Mouse (Mus musculus) 416B (cell line): ENCODE results near the gene Pzp.

Experiments
- DNase-seq: peaks from one replicate; pipeline ENCODE4 v3.0.0; 2011; ENCODE audit warnings: low read depth

Gene Pzp

DNA sequence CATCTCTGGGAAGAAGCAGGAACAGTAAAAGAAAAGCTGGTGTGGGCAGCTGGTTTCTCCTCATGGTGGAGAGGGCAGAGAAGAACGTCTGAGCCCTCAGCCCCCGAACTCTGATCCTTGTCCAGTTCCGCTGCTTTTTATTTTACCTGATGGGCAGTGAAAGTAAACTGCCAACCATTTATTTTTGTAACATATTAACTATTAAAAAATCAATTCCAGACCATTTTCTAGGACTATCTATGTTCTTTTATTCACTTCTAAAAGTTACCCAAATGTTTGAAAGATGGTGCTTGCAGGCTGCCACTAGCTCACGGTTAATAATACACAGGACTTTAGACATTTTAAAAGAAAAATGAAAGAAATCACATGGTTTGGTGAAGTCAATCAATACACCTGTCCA lies at the start of gene Pzp:
Gene Pzp (minus strand): TSS at position 120 of the 400 bp plus-strand sequence.
- DNase-seq = no peak

DNA sequence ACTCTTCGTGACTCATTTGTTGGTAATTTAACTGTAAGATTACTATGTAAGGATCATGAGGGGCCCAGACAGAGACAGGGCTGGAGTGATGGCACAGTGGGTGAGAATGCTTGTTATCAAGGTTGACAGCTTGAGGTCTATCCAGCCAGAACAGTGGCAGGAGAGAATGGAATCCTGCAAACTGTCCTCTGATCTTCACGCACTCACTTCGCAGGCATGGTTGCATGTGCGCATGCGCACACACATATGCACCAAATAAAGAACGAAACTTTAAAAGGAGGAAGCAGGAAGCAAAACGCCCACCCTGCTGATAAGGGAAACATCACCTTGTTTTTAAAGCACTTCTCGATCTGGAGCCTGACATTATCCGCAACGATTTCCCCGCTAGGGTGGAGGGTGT lies 40.1 kb upstream of the Pzp start:
- DNase-seq = no peak

DNA sequence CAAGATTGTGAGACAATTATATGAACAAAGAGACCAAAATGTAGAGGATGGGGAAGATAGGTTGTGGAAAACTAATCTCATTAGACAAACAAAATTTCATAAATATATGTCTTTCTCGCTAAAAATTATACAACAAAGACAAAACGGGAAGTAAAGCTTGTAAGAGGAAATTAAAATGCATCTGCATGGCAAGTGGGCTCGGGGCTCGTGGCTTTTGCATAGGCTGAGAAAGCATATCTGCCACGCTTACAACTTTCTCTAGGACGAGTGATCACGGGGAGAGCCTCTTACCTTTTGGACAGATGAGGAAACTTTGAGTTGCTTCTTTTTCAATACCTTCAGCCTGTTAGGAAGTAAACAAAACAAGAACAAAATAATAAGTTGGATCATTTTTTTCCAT lies 27.5 kb upstream of the Pzp start:
- no peak for DNase-seq

DNA sequence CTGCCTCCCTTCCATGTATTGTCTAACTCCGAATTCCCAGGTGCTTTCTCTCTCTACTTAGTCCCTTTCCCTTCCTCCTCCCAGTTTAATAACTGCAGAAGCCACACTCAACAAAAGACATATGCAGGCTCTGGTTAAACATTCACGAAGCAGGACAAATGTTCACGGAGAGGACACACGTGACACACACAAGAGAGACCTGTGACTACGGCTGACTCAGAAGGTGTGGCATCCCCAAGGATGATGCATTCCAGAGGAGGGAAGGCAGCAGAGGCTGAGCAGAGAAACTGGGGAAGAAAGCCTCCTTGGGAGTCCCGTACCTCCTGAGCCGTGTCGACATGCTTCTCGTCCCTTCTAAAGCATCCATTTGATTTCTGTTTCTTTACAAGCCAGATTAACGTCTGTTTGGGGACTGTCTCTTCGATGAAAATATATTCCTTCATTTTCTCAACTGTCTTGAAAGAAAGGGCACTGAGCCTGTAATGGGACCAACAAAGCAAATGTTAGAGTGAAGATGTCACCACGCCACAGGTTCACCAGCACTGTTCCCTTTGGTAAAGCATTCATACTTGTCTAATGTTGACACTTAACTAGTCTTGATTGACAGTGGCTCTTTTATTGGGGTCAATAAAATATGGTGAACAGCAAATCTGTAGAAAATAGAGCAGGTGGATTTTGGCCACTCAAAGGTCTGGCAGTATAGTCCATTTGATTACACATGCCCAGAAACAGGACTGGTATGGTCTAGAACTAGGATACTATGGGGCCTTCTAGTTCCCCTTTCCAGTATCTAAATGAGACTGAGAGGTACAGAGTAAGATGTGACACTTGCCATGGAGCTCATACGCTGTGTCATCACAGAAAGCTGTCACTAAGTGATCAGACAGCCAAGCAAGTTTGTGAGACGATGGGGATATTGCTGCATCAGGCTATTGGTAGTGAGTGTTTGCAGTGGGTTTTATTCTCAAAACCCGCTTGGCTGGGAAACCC lies 23.2 kb upstream of the Pzp start:
- DNase-seq = no peak

DNA sequence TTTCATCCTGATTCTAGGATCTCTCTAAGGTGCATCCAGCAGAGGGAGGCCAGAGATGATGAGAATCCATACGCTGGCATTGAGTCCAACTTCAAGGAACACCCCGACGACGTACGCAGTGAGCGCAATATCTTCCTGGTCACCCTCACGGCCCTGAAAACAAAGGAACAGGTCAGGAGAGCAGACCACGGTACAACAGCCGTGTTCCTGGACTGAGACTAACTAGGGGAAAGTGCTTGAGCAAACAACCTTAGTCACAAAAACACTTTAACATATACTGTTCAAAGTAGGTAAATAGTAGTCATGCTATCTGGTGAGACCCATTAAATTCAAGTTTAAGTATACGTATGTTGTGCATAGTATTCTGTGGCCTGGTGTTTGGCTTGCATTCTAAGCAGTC lies 22.0 kb upstream of the Pzp start:
- DNase-seq = no peak

DNA sequence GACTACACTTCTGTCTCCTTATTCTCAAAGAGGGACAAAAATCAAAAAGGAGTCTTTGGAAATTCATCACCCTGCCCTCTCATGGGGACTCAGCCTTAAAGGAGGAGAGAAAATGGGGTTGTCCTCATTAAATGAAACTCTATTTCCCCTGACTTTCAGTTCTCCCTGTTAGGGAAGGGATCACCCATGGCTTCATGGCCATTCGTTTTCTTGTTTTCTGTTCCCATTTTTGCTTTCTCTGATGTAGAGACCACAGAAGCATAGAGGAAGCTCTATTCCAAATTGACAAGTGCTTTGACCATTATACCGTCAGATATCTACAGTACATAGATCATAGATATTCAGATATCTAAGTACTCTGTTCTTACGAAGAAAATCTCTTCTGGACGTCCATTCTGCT lies 18.9 kb upstream of the Pzp start:
- DNase-seq = no peak

DNA sequence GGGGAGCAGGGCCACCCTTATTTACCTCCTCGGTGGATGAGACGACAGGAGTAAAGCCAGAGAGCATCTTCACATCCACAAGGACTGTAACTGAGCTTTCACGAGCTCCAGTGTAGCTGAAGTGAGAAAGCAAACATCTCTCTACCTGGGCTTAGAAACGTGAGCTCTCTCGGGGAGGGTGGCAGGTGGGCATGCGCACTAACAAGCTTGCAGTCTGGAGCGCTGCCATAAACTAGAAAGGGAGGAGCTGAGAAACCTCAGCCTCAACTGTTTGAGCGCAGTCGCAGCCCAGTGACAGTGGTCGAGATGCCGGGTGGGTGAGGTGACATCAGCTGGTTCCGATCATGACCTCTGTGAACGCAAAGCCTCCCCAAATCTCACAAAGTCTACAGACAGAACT lies 16.7 kb upstream of the Pzp start:
- no peak for DNase-seq

DNA sequence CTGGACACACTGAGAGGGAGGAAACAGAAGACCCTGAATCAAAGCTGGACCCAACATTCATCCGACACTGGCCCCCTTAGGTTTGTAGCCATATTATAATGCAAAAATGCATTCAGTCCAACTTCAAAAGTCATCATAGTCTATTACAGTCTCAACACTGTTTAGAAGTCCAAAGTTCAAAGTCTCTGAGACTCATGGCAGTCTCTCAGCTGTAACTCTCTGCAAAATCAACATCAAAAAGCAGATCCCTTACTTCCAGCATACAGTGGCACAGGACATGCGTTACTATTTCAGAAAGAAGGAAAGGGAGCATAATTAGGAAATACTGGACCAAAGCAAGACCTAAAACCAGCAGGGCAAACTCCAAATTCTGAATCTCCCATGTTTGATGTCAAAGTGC lies 8.7 kb upstream of the Pzp start:
- no peak for DNase-seq

DNA sequence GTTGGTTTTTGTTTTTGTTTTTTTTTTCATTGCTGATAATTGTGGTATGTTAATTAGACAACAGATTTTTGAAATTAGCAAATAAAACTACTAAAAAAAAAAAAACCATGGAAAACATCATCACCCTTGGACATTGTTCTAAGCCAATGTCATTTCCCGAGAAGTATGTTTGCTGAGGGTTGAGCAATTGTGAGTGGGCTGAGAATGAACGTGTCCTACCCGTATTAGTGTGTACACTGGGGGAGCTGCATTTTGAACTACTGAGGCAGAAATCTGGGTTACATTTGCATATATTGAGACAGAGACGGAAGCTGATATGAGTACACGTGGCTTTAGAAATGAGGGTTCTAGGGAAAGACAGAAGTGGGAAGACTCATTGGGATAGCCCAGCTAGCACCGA lies 6.8 kb upstream of the Pzp start:
- DNase-seq = no peak

DNA sequence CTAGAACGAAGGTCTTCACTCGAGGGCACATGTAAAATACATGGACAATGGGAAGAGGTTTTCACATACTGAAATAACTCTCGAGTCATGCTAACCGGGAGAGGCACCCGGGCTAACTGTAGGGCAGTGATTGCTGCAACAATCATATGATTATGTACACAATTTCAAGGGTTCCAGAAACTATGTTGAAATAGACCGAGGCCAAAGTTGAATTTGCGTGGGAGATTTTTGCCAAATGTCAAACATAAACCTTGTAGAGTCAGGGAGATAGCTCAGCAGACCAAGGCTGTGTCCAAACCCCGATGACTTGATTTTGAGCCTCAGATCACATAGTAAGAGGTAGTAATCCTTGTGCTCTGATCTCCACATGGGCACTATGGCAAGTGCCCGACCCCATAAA lies 6.2 kb upstream of the Pzp start:
- DNase-seq = no peak

DNA sequence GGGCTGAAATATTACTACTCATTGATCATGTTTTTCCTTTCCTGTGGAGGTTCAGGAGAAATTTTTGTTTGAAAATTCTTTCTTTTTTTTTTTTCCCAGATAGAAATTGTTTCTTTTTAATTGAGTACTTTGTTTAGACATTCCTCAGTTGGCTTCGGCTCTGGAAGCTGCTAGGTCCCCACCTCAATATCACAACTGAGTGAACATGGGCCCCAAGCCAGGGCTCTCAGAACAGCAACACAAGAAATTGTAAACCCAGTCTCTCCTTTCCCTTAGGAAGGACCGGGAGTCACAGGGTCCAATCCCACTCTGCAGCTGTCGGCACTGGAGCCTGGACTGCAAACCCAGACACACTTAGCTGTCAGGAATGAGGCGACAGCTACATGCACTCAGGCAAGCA lies 2.0 kb upstream of the Pzp start:
- DNase-seq = no peak

DNA sequence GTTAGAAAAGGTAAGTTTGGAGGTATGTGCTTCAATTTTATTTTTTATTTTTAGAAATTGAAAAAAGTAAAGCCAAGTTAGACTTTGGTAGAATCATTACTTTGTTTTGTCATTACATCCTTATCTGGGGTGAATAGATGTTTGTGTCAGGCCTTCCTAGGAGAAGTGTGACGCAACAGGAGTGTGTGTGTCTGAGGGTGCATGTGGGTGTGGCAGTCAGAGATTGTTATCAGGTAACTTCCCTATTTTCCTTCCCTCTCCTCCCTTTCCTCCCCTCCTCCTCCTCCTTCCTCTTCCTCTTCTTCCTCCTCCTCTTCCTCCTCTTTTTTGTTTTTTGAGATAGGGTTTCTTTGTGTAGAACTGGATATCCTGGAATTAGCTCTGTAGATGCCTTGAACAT lies 590 bp upstream of the Pzp start:
- DNase-seq = peak; percentile 61

DNA sequence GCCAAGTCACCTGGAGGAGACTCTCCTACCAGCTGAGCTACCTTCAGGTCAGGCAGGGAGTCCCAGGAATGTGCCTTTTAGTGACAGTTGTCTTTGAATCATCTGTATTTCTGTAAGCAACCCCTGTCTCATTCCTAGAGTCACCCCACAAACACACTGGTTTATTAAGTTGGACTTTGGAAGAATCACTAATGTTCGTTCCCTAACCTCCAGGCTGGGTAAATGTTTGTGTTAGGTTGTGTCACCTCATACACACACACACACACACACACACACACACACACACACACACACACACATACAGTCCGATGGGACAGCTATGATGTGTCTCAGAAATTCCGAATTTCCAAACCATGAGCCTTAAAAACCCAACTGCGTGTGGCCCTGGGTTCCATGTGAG lies 719 bp downstream of the Pzp start:
- DNase-seq = no peak

DNA sequence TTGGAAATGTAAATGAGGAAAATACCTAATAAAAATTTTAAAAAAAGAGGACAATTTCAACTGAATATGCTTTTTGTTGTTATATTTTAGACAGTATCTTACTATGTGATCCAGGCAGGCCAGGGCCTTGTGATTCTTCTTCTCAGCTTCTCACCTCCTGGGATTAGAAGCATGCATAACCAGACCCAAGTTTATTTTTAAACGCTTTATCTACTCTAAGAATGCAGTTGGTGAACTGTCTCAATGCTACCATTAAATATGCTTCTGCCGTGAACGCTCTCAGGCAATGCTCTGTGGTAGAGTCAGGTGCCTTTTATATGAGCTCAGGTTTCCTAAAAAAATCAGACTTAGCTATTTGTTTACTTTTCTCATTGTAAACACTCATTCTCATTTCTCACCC lies 3.2 kb downstream of the Pzp start:
- no peak for DNase-seq

DNA sequence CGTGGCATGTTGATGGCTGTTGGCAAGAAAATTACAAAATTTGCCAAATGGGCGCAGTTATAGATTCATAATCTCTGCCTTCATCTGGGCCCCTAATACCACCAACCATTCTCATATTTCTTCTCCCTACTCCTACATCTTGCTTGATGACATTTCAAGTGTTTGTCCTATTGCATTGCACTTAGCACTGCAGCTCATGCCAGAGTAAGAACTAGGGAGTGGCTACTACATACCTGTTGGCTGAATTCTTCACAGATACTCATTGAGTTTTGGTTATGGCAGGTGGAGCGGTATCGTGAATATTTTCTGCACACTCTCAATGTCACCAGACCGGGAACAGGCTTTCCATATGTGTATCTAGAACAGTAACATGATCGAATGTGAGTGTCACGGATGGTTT lies 7.4 kb downstream of the Pzp start:
- DNase-seq = no peak

DNA sequence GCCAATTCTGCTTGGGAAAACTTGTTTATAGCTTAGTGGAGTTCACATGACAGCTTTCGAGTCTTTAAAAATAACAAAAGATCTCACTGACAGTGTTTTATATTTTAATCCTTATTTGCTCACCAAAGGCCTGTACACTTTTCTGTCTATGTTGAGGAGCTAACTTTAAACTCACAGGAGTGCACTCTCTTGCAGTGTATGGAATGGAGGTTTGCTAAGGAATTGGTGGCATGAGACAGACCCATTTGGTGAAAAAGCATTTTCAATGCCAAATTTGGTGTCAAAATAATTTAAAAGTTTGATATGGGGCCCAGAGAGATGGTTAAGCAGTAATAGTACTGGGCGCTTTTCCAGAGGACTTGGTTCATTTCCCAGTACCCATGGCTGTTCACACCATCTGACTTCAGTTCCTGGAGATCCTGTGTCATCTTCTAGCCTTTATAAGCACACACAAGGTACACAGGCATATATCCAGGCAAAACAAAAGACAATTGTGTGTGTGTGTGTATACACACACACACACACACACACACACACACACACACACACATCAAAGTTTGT lies 20.8 kb downstream of the Pzp start:
- no peak for DNase-seq

DNA sequence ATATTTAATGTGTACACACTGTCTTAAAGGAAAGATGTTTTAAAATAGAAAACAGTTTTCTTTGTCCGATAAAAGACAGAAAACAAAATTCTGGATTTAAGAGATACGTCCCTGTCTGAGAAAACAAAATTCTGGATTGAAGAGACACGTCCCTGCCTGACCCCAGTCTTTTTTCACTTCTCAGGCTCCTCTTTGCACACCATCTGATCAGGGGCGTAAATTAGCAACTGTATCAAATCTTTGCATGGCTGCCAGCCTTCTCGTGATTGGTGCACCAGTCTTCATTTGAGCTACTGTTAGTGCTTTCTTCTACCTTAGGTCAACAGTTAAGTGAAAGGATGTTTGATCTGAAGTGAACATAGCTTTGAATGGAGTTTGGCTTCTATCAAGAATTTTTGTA lies 21.8 kb downstream of the Pzp start:
- no peak for DNase-seq

DNA sequence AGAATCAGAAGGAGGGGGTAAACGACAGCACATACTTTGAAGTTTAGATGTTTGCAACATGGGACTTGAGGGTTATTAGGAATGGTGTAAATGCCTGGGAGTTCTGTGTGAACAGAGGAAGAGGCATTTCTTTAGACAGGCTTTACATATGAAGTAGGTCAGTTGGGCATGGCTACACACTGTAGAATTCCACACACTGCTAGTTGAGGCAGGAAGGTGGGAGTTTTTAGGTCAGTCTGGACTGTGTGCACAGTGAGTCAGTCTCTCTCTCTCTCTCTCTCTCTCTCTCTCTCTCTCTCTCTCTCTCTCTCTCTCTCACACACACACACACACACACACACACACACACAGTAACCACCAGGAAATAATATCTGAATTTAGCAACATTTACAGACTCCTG lies 31.2 kb downstream of the Pzp start:
- DNase-seq = no peak

DNA sequence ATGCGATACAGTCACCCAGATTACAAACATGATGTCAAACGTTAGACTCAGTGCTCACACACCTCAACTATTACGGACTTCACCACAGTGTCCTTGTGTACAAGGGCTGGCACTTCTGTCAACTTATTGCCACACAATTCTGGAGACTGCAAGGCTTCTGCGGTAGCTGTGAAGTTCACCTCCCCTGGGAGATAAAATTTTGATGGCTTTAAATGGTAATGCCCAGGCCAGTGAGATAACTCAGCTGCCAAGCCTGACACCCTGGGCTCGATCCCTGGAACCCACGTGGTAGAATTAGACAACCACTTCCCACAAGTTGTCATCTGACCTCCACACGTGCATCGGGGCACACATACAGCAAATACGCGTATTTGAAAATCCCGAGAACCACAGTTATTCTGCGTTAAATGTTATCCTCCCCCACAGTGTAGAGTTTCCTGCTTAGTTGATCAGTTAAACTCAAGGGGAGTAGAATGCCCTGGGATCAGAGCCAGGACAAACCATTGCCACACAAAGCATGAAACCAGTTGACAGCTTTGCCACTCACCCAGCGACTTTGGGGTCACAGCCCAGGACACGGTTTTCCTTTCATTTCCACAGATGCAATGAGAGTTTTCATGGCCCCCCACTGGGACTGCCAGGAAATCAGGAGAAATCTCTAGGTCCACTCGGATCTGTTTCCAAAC lies 31.7 kb downstream of the Pzp start:
- DNase-seq = no peak

DNA sequence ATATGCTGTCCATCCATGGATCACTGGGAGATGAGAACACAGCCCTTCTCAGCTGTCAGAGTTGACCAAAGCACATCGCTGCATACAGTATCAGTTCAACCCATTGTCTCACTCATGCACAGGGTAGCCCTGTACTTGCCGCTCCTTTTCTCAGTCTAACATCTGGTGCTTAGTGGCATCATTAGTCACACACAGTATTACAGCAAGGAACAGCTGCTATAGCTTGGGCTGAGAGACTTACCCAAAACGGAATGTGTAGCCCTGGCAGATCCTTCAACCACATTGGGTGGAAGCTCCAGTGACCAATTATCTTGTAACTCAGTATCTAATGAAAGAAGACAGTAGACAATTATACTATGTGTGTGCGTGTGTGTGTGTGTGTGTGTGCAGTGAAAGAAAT lies 34.6 kb downstream of the Pzp start:
- DNase-seq = no peak

DNA sequence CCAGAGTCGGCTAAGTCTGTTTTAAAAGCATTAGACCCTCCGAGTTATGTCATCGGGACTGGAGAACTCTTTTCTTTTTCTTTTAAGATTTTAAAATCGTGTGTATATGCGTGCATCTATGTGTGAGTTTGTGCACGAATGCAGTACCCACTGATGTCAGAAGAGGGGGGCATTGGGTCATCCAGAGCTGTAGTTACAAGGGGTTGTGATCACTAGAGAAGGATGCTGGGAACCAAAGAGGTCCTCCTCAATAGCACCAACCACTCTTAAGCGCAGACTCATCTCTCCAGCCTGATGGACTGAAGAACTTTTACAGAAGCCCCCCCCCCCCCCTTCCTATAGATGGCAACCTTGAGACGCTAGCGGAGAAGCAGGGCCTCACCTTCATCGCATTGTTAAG lies 36.4 kb downstream of the Pzp start:
- no peak for DNase-seq

DNA sequence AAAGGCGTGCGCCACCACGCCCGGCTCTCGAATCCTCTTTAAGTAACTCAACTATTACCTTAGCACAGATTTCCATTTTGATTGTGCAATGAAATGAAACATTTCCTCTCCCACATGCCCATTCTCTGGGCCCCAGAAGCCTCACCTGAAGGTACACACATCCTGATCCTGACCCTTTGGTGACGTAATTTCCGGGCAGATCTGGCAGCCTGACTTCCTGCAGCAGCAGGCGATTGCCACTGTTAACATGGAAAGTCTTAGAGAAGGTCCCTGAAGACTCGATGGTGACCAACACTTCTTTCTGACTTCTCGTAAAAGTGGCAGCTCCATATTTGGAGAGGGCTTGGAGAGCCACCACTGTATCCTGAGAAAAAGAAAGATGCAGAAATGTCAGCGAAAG lies 38.8 kb downstream of the Pzp start:
- peak; percentile 10 for DNase-seq
